Mouse (Mus musculus) kidney, postnatal 14 days (tissue): ENCODE measurements around the gene Phgr1.

Experiments
- DNase-seq: peaks from one replicate; pipeline ENCODE4 v3.0.0; 2022; ENCODE audit warnings: mixed read lengths

Gene Phgr1

GRCm38 (mm10) chr2:118779504-118780480 lies 7.2 kb downstream of the Phgr1 start, which contains the start of gene Disp2:
Gene Disp2 (plus strand): TSS chr2:118779719.
- peak; percentile 96 for DNase-seq

- no peak for DNase-seq
Observed at GRCm38 (mm10) chr2:118781115-118781514, 8.5 kb downstream of the Phgr1 start.

- no peak for DNase-seq
Observed at GRCm38 (mm10) chr2:118782303-118782702, 9.7 kb downstream of the Phgr1 start.

- no peak for DNase-seq
Observed at GRCm38 (mm10) chr2:118783093-118783492, 10.5 kb downstream of the Phgr1 start.

GRCm38 (mm10) chr2:118783663-118784062 lies 11.1 kb downstream of the Phgr1 start:
- no peak for DNase-seq

- DNase-seq, result no peak
Observed at GRCm38 (mm10) chr2:118786525-118786924, 14.0 kb downstream of the Phgr1 start.

GRCm38 (mm10) chr2:118789501-118789900 lies 16.9 kb downstream of the Phgr1 start:
- DNase-seq, result no peak

GRCm38 (mm10) chr2:118790221-118790550 lies 17.6 kb downstream of the Phgr1 start:
- DNase-seq, result no peak

GRCm38 (mm10) chr2:118790551-118791525 lies 18.3 kb downstream of the Phgr1 start:
- DNase-seq, result peak; percentile 82

- no peak for DNase-seq
Observed at GRCm38 (mm10) chr2:118791591-118792258, 19.2 kb downstream of the Phgr1 start.

GRCm38 (mm10) chr2:118792259-118792613 lies 19.7 kb downstream of the Phgr1 start:
- no peak for DNase-seq

GRCm38 (mm10) chr2:118793636-118794035 lies 21.1 kb downstream of the Phgr1 start:
- no peak for DNase-seq

- DNase-seq, result no peak
Observed at GRCm38 (mm10) chr2:118802542-118803118, 30.1 kb downstream of the Phgr1 start.

GRCm38 (mm10) chr2:118804474-118804873 lies 31.9 kb downstream of the Phgr1 start:
- no peak for DNase-seq

GRCm38 (mm10) chr2:118805137-118805536 lies 32.6 kb downstream of the Phgr1 start:
- no peak for DNase-seq

- DNase-seq, result no peak
Observed at GRCm38 (mm10) chr2:118805756-118806155, 33.2 kb downstream of the Phgr1 start.

GRCm38 (mm10) chr2:118806860-118807259 lies 34.3 kb downstream of the Phgr1 start:
- DNase-seq, result no peak

GRCm38 (mm10) chr2:118810861-118811260 lies 38.3 kb downstream of the Phgr1 start:
- no peak for DNase-seq

GRCm38 (mm10) chr2:118812724-118813123 lies 40.2 kb downstream of the Phgr1 start:
- DNase-seq, result no peak

GRCm38 (mm10) chr2:118813981-118814836 lies 41.6 kb downstream of the Phgr1 start, which contains the start of gene Knstrn:
Gene Knstrn (plus strand): TSS chr2:118814003.
- peak; percentile 92 for DNase-seq

GRCm38 (mm10) chr2:118822800-118823199 lies 50.2 kb downstream of the Phgr1 start:
- no peak for DNase-seq
